8 mouse cellular contexts compared by ENCODE assay signal in the genomic region with DNA sequence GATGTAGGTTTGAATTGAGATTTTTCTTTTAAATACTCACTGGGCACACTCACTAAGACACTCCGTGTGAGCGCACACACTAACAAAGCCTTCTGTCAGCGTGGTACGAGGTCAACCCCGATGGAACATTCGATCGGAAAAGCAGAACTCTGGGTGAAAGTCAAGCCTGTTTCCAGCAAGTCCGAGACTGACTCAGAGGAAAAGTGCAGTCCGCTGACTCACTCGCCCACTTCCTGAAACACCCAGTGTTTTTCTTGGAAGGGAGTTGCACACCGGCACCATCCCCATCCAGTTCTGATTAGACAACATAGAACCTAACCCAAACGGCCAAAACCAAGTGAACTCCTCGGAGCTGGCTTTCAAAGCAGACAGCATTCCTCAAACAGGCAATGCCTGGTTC.
DNase-seq lines count a peak whose midpoint lies in the region; ATAC-seq and TF ChIP-seq lines count a peak whose summit lies in the region.

No protein-coding gene starts in this region.

- no peak for ATAC-seq in limb, embryonic 15.5 days (ENCODE audit: insufficient number of reproducible peaks, low FRiP score, low TSS enrichment, low read depth)
- ATAC-seq in megakaryocyte, adult 5-6 weeks (ENCODE audit: poor library complexity, severe bottlenecking): peak; percentile 81

- no peaks in the 10 kb centered on the region for H3K9me3 ChIP-seq in limb, embryonic 15.5 days
- H3K9me3 ChIP-seq in limb, embryonic 10.5 days (replicated peaks): no peaks in the 10 kb centered on the region

- peaks cover 23% of the 10 kb centered on the region for H3K4me1 ChIP-seq in limb, embryonic 15.5 days
- H3K4me1 ChIP-seq in limb, embryonic 10.5 days: 0 out of 2 replicates have a peak, but pooled peaks cover 4% of the 10 kb centered on the region

- 0 out of 2 replicates have a peak overlapping the region, but pooled peaks have one; percentile 7 for H3K27ac ChIP-seq in limb, embryonic 15.5 days
- H3K27ac ChIP-seq in limb, embryonic 10.5 days: no peak overlapping the region
- H3K27ac ChIP-seq in gastrocnemius, adult 2 months: peak overlapping the region; percentile 85

- no peak overlapping the region for H3K4me3 ChIP-seq in limb, embryonic 15.5 days
- no peak overlapping the region for H3K4me3 ChIP-seq in limb, embryonic 10.5 days
- H3K4me3 ChIP-seq in gastrocnemius, adult 2 months: peak overlapping the region; percentile 50

- H3K36me3 ChIP-seq in limb, embryonic 15.5 days: no peaks in the 10 kb centered on the region
- H3K36me3 ChIP-seq in limb, embryonic 10.5 days: no peaks in the 10 kb centered on the region

- no peak for DNase-seq in limb, embryonic 10.5 days (ENCODE audit: low spot score)
- peak; percentile 79 for DNase-seq in gastrocnemius, adult 2 months
- DNase-seq in kidney, adult 8-10 months: peak; percentile 54 to 60
- peak; percentile 46 for DNase-seq in yolk sac, embryonic 10.5 days (ENCODE audit: low spot score)
- DNase-seq in cerebellum, adult 18-20 months: no peak
- DNase-seq in cerebellum, postnatal 10 days: no peak

- no peak overlapping the region for H3K4me2 ChIP-seq in limb, embryonic 15.5 days

- WGBS in limb, embryonic 15.5 days: 58% methylated on average over 13 of the region's 13 CpGs
- WGBS in limb, embryonic 10.5 days: 92% methylated on average over 13 of the region's 13 CpGs

- no peak overlapping the region for H3K9ac ChIP-seq in limb, embryonic 15.5 days

- TF ChIP-seq CTCF in gastrocnemius, adult 2 months (IDR thresholded peaks at IDR 0.05): no peak

- intact Hi-C loops in gastrocnemius, adult 2 months (cut with DNase I): loop anchor here (5.0 to 10.0 kb wide), 2 partner anchors 88 to 166 kb away; no protein-coding TSS in a partner anchor

- H3K27me3 ChIP-seq in limb, embryonic 15.5 days: peaks cover 2% of the 10 kb centered on the region; the same call in 1 of the 2 replicates
- no peaks in the 10 kb centered on the region for H3K27me3 ChIP-seq in limb, embryonic 10.5 days (ENCODE audit: low read depth, poor library complexity, severe bottlenecking)

Comparison
In these comparisons a context has a peak if more than half of its experiments do, and no peak if none do; other contexts are left out.
1. DNase-seq: peak in gastrocnemius, adult 2 months (single experiment), kidney, adult 8-10 months (2 of 2) and yolk sac, embryonic 10.5 days (single experiment); none in limb, embryonic 10.5 days (single experiment), cerebellum, adult 18-20 months (0 of 2) and cerebellum, postnatal 10 days (0 of 2).